1 mouse cellular context compared by ENCODE assay signal in genomic region chr19:53788621-53789331, GRCm38 (mm10).
A peak's percentile ranks its signal among the peaks of the same experiment; 100 is the strongest.
TF ChIP-seq lines count a peak whose summit lies in the region.

No protein-coding gene starts in this region.

TF ChIP-seq in MEL, 35 proteins besides CTCF, POLR2A, EP300 and RAD21 (continued from another document):
- TF ChIP-seq MAZ (IDR thresholded peaks at IDR 0.05; ENCODE audit: low read depth, low read length) (0 out of 2 replicates have a peak, but pooled peaks have one; percentile 40), TCF12 (IDR thresholded peaks at IDR 0.05; ENCODE audit: low read depth, low read length) (peak; percentile 43), ETS1 (IDR thresholded peaks at IDR 0.05; ENCODE audit: low read depth, low read length) (peak; percentile 83), KAT2A (conservative IDR thresholded peaks at IDR 0.05; ENCODE audit: low read depth, low read length) (no peak), E2F4 (IDR thresholded peaks at IDR 0.05; ENCODE audit: borderline replicate concordance, low read depth, low read length) (no peak), RCOR1 (IDR thresholded peaks at IDR 0.05; ENCODE audit: low read depth, low read length) (0 out of 2 replicates have a peak, but pooled peaks have one; percentile 20), HCFC1 (IDR thresholded peaks at IDR 0.05; ENCODE audit: low read depth, low read length) (no peak; the same call in 1 of the 2 replicates), BHLHE40 (IDR thresholded peaks at IDR 0.05; ENCODE audit: borderline replicate concordance, low read depth, low read length) (peak; percentile 56; the same call in 1 of the 2 replicates), MEF2A (IDR thresholded peaks at IDR 0.05; ENCODE audit: extremely low read depth, insufficient replicate concordance, low read depth, low read length, poor library complexity, severe bottlenecking) (no peak), MYB (IDR thresholded peaks at IDR 0.05; ENCODE audit: low read depth, low read length) (no peak)
